Mouse (Mus musculus) CH12.LX (cell line): Measurements from ENCODE around the gene Gm17324. TPM values are rescaled to one million over a fixed set of nuclear protein-coding genes. Genes with fewer than 3 reads are reported as not detected.
A peak's percentile ranks its signal among the peaks of the same experiment; 100 is the strongest.

Experiments
- DNase-seq: peaks from one replicate; pipeline ENCODE4 v3.0.0-alpha.2; 2013; ENCODE audit errors: extremely low read depth
- H3K27ac ChIP-seq: 2 replicates; pipeline ENCODE4 v1.5.1; 2012; ENCODE audit warnings: low read depth, mild to moderate bottlenecking, control low read depth, moderate library complexity; ENCODE audit not compliant: insufficient read depth
- H3K27me3 ChIP-seq: replicated peaks from 2 replicates; pipeline ENCODE3; 2012; ENCODE audit warnings: inconsistent platforms
- H3K36me3 ChIP-seq, 2 experiments: replicated peaks in 1 of 2; 2 replicates each; pipeline versions ENCODE3 to v1.6.1; 2012; ENCODE audit warnings: inconsistent platforms in 1 of 2, low read length in 1 of 2, mild to moderate bottlenecking in 1 of 2, mixed read lengths in 1 of 2, moderate library complexity in 1 of 2; ENCODE audit not compliant: control insufficient read depth in 1 of 2, insufficient read depth in 1 of 2
- H3K4me1 ChIP-seq, 2 experiments: 2 replicates each; pipeline ENCODE4 v1.6.1; 2012; ENCODE audit warnings: inconsistent platforms in 1 of 2, moderate library complexity in 1 of 2; ENCODE audit not compliant: insufficient read depth in 2 of 2, control insufficient read depth in 1 of 2
- H3K4me2 ChIP-seq: 2 replicates; pipeline ENCODE4 v1.6.1; 2012; ENCODE audit warnings: low read depth, mild to moderate bottlenecking, control low read depth; ENCODE audit not compliant: poor library complexity, insufficient read depth, severe bottlenecking
- H3K4me3 ChIP-seq, 3 experiments: fragments of 150-350 bp in 1 of 3; sonication (generic) in 1 of 3; replicated peaks in 1 of 3; 2 replicates each; pipeline versions ENCODE3 to v1.5.1; 2011 to 2012; ENCODE audit warnings: low read depth in 2 of 3, low read length in 2 of 3, mild to moderate bottlenecking in 2 of 3, moderate library complexity in 2 of 3, control low read depth in 1 of 3, improper control_type of control experiment in 1 of 3, inconsistent platforms in 1 of 3, mixed read lengths in 1 of 3; ENCODE audit not compliant: poor library complexity in 1 of 3
- H3K79me2 ChIP-seq: replicated peaks from 2 replicates; pipeline ENCODE4 v1.6.1; 2012; ENCODE audit warnings: mild to moderate bottlenecking, moderate library complexity; ENCODE audit not compliant: control insufficient read depth, poor library complexity, insufficient read depth, severe bottlenecking; ENCODE audit errors: extremely low read depth
- H3K9ac ChIP-seq: 2 replicates; pipeline ENCODE4 v1.6.1; 2012; ENCODE audit warnings: low read depth, mild to moderate bottlenecking, control low read depth, moderate library complexity; ENCODE audit not compliant: insufficient read depth
- H3K9me3 ChIP-seq: replicated peaks from 2 replicates; pipeline ENCODE3; 2012; ENCODE audit warnings: low read length, inconsistent platforms, mixed read lengths
- BHLHE40 ChIP-seq: IDR thresholded peaks from 2 replicates; pipeline ENCODE4 v1.6.1; 2011; ENCODE audit warnings: mild to moderate bottlenecking, low read depth, low read length, improper control_type of control experiment
- CHD1 ChIP-seq: IDR thresholded peaks from 2 replicates; pipeline ENCODE4 v1.6.1; 2012; ENCODE audit warnings: low read depth, low read length, improper control_type of control experiment, inconsistent platforms
- CHD2 ChIP-seq: IDR thresholded peaks from 2 replicates; pipeline ENCODE4 v1.6.1; 2011; ENCODE audit warnings: low read length, improper control_type of control experiment
- CTCF ChIP-seq, 2 experiments: IDR thresholded peaks in 1 of 2; conservative IDR thresholded peaks in 1 of 2; 2 replicates each; pipeline ENCODE4 v1.5.1; 2011 to 2012; ENCODE audit warnings: low read depth in 2 of 2, low read length in 2 of 2, improper control_type of control experiment in 1 of 2, inconsistent platforms in 1 of 2, mild to moderate bottlenecking in 1 of 2, moderate library complexity in 1 of 2
- E2F4 ChIP-seq: IDR thresholded peaks from 2 replicates; pipeline ENCODE4 v1.6.1; 2011; ENCODE audit warnings: low read depth, low read length, improper control_type of control experiment; ENCODE audit not compliant: insufficient replicate concordance
- EP300 ChIP-seq: IDR thresholded peaks from 2 replicates; pipeline ENCODE4 v1.6.1; 2011; ENCODE audit warnings: low read length, improper control_type of control experiment
- ETS1 ChIP-seq: conservative IDR thresholded peaks from 2 replicates; pipeline ENCODE4 v1.6.1; 2012; ENCODE audit warnings: low read depth, mild to moderate bottlenecking, inconsistent platforms, low read length, improper control_type of control experiment, moderate library complexity
- GABPA ChIP-seq: IDR thresholded peaks from 2 replicates; pipeline ENCODE4 v1.6.1; 2012; ENCODE audit warnings: low read depth, low read length, improper control_type of control experiment, inconsistent platforms; ENCODE audit not compliant: insufficient replicate concordance
- HCFC1 ChIP-seq: IDR thresholded peaks from 2 replicates; pipeline ENCODE4 v1.6.1; 2012; ENCODE audit warnings: low read depth, mild to moderate bottlenecking, inconsistent platforms, low read length, improper control_type of control experiment
- IRF4 ChIP-seq: IDR thresholded peaks from 2 replicates; pipeline ENCODE4 v1.6.1; 2014; ENCODE audit warnings: low read depth, mild to moderate bottlenecking, inconsistent platforms, low read length, improper control_type of control experiment
- JUN ChIP-seq: IDR thresholded peaks from 2 replicates; pipeline ENCODE4 v1.6.1; 2011; ENCODE audit warnings: low read depth, mild to moderate bottlenecking, low read length, improper control_type of control experiment, moderate library complexity; ENCODE audit not compliant: insufficient read depth
- JUND ChIP-seq: conservative IDR thresholded peaks from 2 replicates; pipeline ENCODE4 v1.6.1; 2011; ENCODE audit warnings: low read depth, low read length, improper control_type of control experiment
- KAT2A ChIP-seq: IDR thresholded peaks from 2 replicates; pipeline ENCODE4 v1.6.1; 2012; ENCODE audit warnings: low read length, improper control_type of control experiment, inconsistent platforms; ENCODE audit not compliant: insufficient replicate concordance
- MAFK ChIP-seq: IDR thresholded peaks from 2 replicates; pipeline ENCODE4 v1.6.1; 2011; ENCODE audit warnings: low read length, improper control_type of control experiment; ENCODE audit not compliant: insufficient replicate concordance
- MAX ChIP-seq: IDR thresholded peaks from 2 replicates; pipeline ENCODE4 v1.6.1; 2011; ENCODE audit warnings: low read length, improper control_type of control experiment
- MAZ ChIP-seq: IDR thresholded peaks from 2 replicates; pipeline ENCODE4 v1.6.1; 2012; ENCODE audit warnings: low read depth, mild to moderate bottlenecking, inconsistent platforms, low read length, improper control_type of control experiment, moderate library complexity
- MEF2A ChIP-seq: IDR thresholded peaks from 2 replicates; pipeline ENCODE4 v1.6.1; 2014; ENCODE audit warnings: low read depth, mild to moderate bottlenecking, inconsistent platforms, low read length, improper control_type of control experiment, borderline replicate concordance
- MXI1 ChIP-seq: IDR thresholded peaks from 2 replicates; pipeline ENCODE4 v1.6.1; 2011; ENCODE audit warnings: mild to moderate bottlenecking, low read depth, low read length, improper control_type of control experiment
- MYC ChIP-seq: IDR thresholded peaks from 2 replicates; pipeline ENCODE4 v1.6.1; 2011; ENCODE audit warnings: low read depth, mild to moderate bottlenecking, improper control_type of control experiment, low read length
- NELFE ChIP-seq: IDR thresholded peaks from 2 replicates; pipeline ENCODE4 v1.6.1; 2011; ENCODE audit warnings: low read depth, low read length, improper control_type of control experiment
- NRF1 ChIP-seq: IDR thresholded peaks from 2 replicates; pipeline ENCODE4 v1.6.1; 2014; ENCODE audit warnings: low read depth, mild to moderate bottlenecking, inconsistent platforms, low read length, improper control_type of control experiment, moderate library complexity
- PAX5 ChIP-seq: IDR thresholded peaks from 2 replicates; pipeline ENCODE4 v1.6.1; 2012; ENCODE audit warnings: low read length, inconsistent platforms, mixed read lengths
- POLR2A ChIP-seq: IDR thresholded peaks from 2 replicates; pipeline ENCODE4 v1.6.1; 2011; ENCODE audit warnings: low read depth, mild to moderate bottlenecking, improper control_type of control experiment, low read length
- POLR2AphosphoS2 ChIP-seq: IDR thresholded peaks from 2 replicates; pipeline ENCODE4 v1.6.1; 2011; ENCODE audit warnings: low read depth, low read length, improper control_type of control experiment
- RAD21 ChIP-seq: IDR thresholded peaks from 2 replicates; pipeline ENCODE4 v1.6.1; 2011; ENCODE audit warnings: low read depth, mild to moderate bottlenecking, low read length, improper control_type of control experiment, moderate library complexity
- RCOR1 ChIP-seq: conservative IDR thresholded peaks from 2 replicates; pipeline ENCODE4 v1.6.1; 2012; ENCODE audit warnings: low read depth, mild to moderate bottlenecking, inconsistent platforms, low read length, improper control_type of control experiment
- SIN3A ChIP-seq: IDR thresholded peaks from 2 replicates; pipeline ENCODE4 v1.6.1; 2012; ENCODE audit warnings: low read length, improper control_type of control experiment, inconsistent platforms
- SMC3 ChIP-seq: IDR thresholded peaks from 2 replicates; pipeline ENCODE4 v1.6.1; 2011; ENCODE audit warnings: low read depth, low read length, improper control_type of control experiment
- TBP ChIP-seq: conservative IDR thresholded peaks from 2 replicates; pipeline ENCODE4 v1.6.1; 2011; ENCODE audit warnings: low read depth, low read length, improper control_type of control experiment
- TCF12 ChIP-seq: IDR thresholded peaks from 2 replicates; pipeline ENCODE4 v1.6.1; 2014; ENCODE audit warnings: low read depth, mild to moderate bottlenecking, inconsistent platforms, low read length, improper control_type of control experiment
- UBTF ChIP-seq: IDR thresholded peaks from 2 replicates; pipeline ENCODE4 v1.6.1; 2012; ENCODE audit warnings: low read depth, mild to moderate bottlenecking, inconsistent platforms, low read length, improper control_type of control experiment, moderate library complexity
- USF1 ChIP-seq: IDR thresholded peaks from 2 replicates; pipeline ENCODE4 v1.6.1; 2014; ENCODE audit warnings: low read depth, mild to moderate bottlenecking, inconsistent platforms, low read length, improper control_type of control experiment
- USF2 ChIP-seq: conservative IDR thresholded peaks from 2 replicates; pipeline ENCODE4 v1.6.1; 2011; ENCODE audit warnings: low read depth, low read length, improper control_type of control experiment
- ZC3H11A ChIP-seq: IDR thresholded peaks from 2 replicates; pipeline ENCODE4 v1.6.1; 2012; ENCODE audit warnings: low read depth, mild to moderate bottlenecking, inconsistent platforms, low read length, improper control_type of control experiment
- ZKSCAN1 ChIP-seq: IDR thresholded peaks from 2 replicates; pipeline ENCODE4 v1.6.1; 2012; ENCODE audit warnings: low read depth, inconsistent platforms, low read length, improper control_type of control experiment, borderline replicate concordance
- ZMIZ1 ChIP-seq: IDR thresholded peaks from 2 replicates; pipeline ENCODE4 v1.6.1; 2012; ENCODE audit warnings: low read depth, mild to moderate bottlenecking, inconsistent platforms, low read length, improper control_type of control experiment
- ZNF384 ChIP-seq: IDR thresholded peaks from 2 replicates; pipeline ENCODE4 v1.6.1; 2012; ENCODE audit warnings: low read depth, low read length, improper control_type of control experiment, inconsistent platforms
- dilution Hi-C: fragments of 300-500 bp; cut with MboI; formaldehyde crosslinking; loops from 2 replicates; pipeline ENCODE4 v1.14.3; 2020; ENCODE audit warnings: low sequenced_read_pairs; ENCODE audit not compliant: extremely low pct_unique_long_range_greater_than_20kb, extremely low pct_ligation_motif_present
- in situ Hi-C: fragments of 300-500 bp; cut with MboI; formaldehyde crosslinking; loops from 3 replicates; pipeline ENCODE4 v1.14.3; 2019; ENCODE audit warnings: low sequenced_read_pairs, low pct_ligation_motif_present, low pct_unique_long_range_greater_than_20kb, mixed read lengths
- polyA plus RNA-seq: library from polyadenylated mRNA; unstranded; fragments of >175 nt; gene quantifications from 2 replicates; pipeline ENCODE4 v1.2.1, GENCODE M21; 2012; ENCODE audit warnings: low read depth; ENCODE audit not compliant: insufficient read length
- total RNA-seq, 2 experiments: library from RNA; depleted of rRNA; stranded (reverse); fragments of 300-350 nt in 1 of 2; fragments of >200 nt in 1 of 2; gene quantifications; 2 replicates each; pipeline ENCODE4 v1.2.3; 2012 to 2014

The Gm17324 gene
- total and polyA plus RNA-seq, 3 experiments: 0.55 TPM; not detected in 2

GRCm38 (mm10) chr9:78481423-78482331 is 33.1 kb upstream of the Gm17324 start:
- Histone ChIP-seq H3K4me3 (peak overlapping the region; percentile 83 to 99 (median 98)), H3K36me3 (peaks cover 36% of the 10 kb centered on the region in 2 experiments), H3K27me3 (no peaks in the 10 kb centered on the region), H3K79me2 (peaks cover 30% of the 10 kb centered on the region), H3K9ac (peak overlapping the region; percentile 99), H3K27ac (peak overlapping the region; percentile 96), H3K9me3 (no peaks in the 10 kb centered on the region), H3K4me2 (peak overlapping the region; percentile 60), H3K4me1 (peaks cover 0 to 31% of the 10 kb centered on the region in 2 experiments; a peak in 2 of 4 replicates)
- DNase-seq: peak; percentile 96
- dilution Hi-C loops: no loop called here
- in situ Hi-C loops: no loop called here
- TF ChIP-seq E2F4: peak; percentile 44; the same call in 1 of the 2 replicates
- no peak for TF ChIP-seq JUND
- TF ChIP-seq MYC: peak; percentile 60; the same call in 1 of the 2 replicates
- no peak for TF ChIP-seq USF2
- TF ChIP-seq HCFC1: peak; percentile 72
- TF ChIP-seq TBP: peak; percentile 98
- TF ChIP-seq NELFE: peak; percentile 100
- peak; percentile 96 for TF ChIP-seq TCF12
- peak; percentile 85 for TF ChIP-seq NRF1
- no peak for TF ChIP-seq MEF2A
- no peak for TF ChIP-seq ZNF384
- peak; percentile 77 for TF ChIP-seq SIN3A
- TF ChIP-seq ZMIZ1: peak; percentile 100
- no peak for TF ChIP-seq GABPA
- peak; percentile 13; the same call in 1 of the 2 replicates for TF ChIP-seq UBTF
- TF ChIP-seq RAD21: no peak; the same call in none of the 2 replicates
- TF ChIP-seq RCOR1: 0 out of 2 replicates have a peak, but pooled peaks have one; percentile 23
- no peak for TF ChIP-seq JUN
- no peak for TF ChIP-seq ZKSCAN1
- TF ChIP-seq MAFK: no peak
- TF ChIP-seq EP300: peak; percentile 20; the same call in 1 of the 2 replicates
- peak; percentile 44; the same call in 1 of the 2 replicates for TF ChIP-seq ETS1
- no peak for TF ChIP-seq PAX5
- peak; percentile 99 for TF ChIP-seq POLR2A
- no peak for TF ChIP-seq ZC3H11A
- peak; percentile 99 for TF ChIP-seq MAZ
- 0 out of 2 replicates have a peak, but pooled peaks have one; percentile 56 for TF ChIP-seq KAT2A
- TF ChIP-seq CHD1: no peak; the same call in 1 of the 2 replicates
- peak; percentile 59; the same call in 1 of the 2 replicates for TF ChIP-seq MXI1
- TF ChIP-seq IRF4: peak; percentile 85
- no peak for TF ChIP-seq SMC3
- TF ChIP-seq USF1: no peak
- no peak for TF ChIP-seq CTCF (conservative IDR thresholded peaks at IDR 0.05 in 1 of 2, IDR thresholded peaks at IDR 0.05 in 1 of 2; ENCODE audit: low read depth in 2 of 2, low read length in 2 of 2)
- TF ChIP-seq POLR2AphosphoS2: peak; percentile 97
- TF ChIP-seq CHD2: peak; percentile 87
- TF ChIP-seq MAX: peak; percentile 76
- TF ChIP-seq BHLHE40: peak; percentile 4; the same call in 1 of the 2 replicates
